Mouse (Mus musculus) 3T3-L1 (cell line): ENCODE results near the gene Gm21292.
"Not testable (repeated sequence)": the region's sequence is repeated elsewhere in the genome, so short reads cannot be mapped to it uniquely, and the experiment has no call there.

ENCODE experiments used
- DNase-seq: peaks from one replicate; pipeline ENCODE4 v3.0.0-alpha.2; 2015; ENCODE audit warnings: low read depth, low spot score

Gm21292 gene

GRCm38 (mm10) chrY:9133824-9134223, at the start of gene Gm21292:
Gm21292 (minus strand) TSS chrY:9133924.
- not testable (repeated sequence) for DNase-seq
